Mouse (Mus musculus) heart, postnatal 0 days (tissue): ENCODE measurements around the gene Agpat1.
A peak's percentile ranks its signal among the peaks of the same experiment; 100 is the strongest.

Source experiments
- CTCF ChIP-seq: IDR thresholded peaks from 2 replicates; pipeline ENCODE4 v1.5.1; 2016; ENCODE audit warnings: antibody characterized with exemption, control low read depth, low read depth
- EP300 ChIP-seq: IDR thresholded peaks from 2 replicates; pipeline ENCODE4 v1.6.1; 2016; ENCODE audit warnings: antibody characterized with exemption, low read depth

- TF ChIP-seq CTCF = no peak
- TF ChIP-seq EP300 = 0 out of 2 replicates have a peak, but pooled peaks have one; percentile 35
Observed at GRCm38 (mm10) chr17:34587814-34588213, 16.2 kb upstream of the Agpat1 start.
